10 mouse cellular contexts compared by ENCODE assay signal in genomic region chr2:5161002-5161745, GRCm38 (mm10). TPM values are rescaled to one million over a fixed set of nuclear protein-coding genes. Genes with fewer than 3 reads are reported as not detected.
A peak's percentile ranks its signal among the peaks of the same experiment; 100 is the strongest.
DNase-seq lines count a peak whose midpoint lies in the region; TF ChIP-seq lines count a peak whose summit lies in the region.
"Had no signal": no experiment of that assay in that cellular context is flagged by ENCODE, and none has a peak within 500 bp of the region (broad histone marks: within the 10 kb centered on the region; RNA-seq: fewer than 3 reads in every experiment).

No protein-coding gene starts in this region.

- no peak overlapping the region for H3K4me3 ChIP-seq in left cerebral cortex, adult 2 months
- H3K4me3 ChIP-seq in liver, adult 2 months (ENCODE audit: insufficient read depth, low read depth, low read length), result no peak overlapping the region
- H3K4me3 ChIP-seq: embryonic facial prominence, embryonic 15.5 days; heart, embryonic 12.5 days had no signal

- TF ChIP-seq POLR2A in liver, adult 2 months (IDR thresholded peaks at IDR 0.05; ENCODE audit: extremely low read depth, insufficient read depth, low read length), result no peak

- no peaks in the 10 kb centered on the region for H3K4me1 ChIP-seq in liver, adult 2 months (ENCODE audit: control insufficient read depth, insufficient read depth, low read length)

- peak; percentile 26 for TF ChIP-seq CTCF in left cerebral cortex, adult 2 months (IDR thresholded peaks at IDR 0.05)
- peak; percentile 63 for TF ChIP-seq CTCF in liver, adult 2 months (IDR thresholded peaks at IDR 0.05; ENCODE audit: low read depth, low read length)

- intact Hi-C loops in left cerebral cortex, adult 2 months (cut with DNase I), result loop anchor here (5.0 kb wide), 1 partner anchor 69 kb away; no protein-coding TSS in a partner anchor
- intact Hi-C loops in left cerebral cortex, postnatal 10 days (cut with DNase I), result loop anchor here (5.0 kb wide), 1 partner anchor 59 kb away; no protein-coding TSS in a partner anchor
- intact Hi-C loops in gastrocnemius, postnatal 36 days (cut with DNase I), result no loop called here

- no peak overlapping the region for H3K9ac ChIP-seq in liver, adult 2 months (ENCODE audit: low read depth, low read length)
- H3K9ac ChIP-seq: embryonic facial prominence, embryonic 15.5 days; heart, embryonic 12.5 days had no signal

- H3K27ac ChIP-seq in left cerebral cortex, adult 2 months, result peak overlapping the region; percentile 24
- H3K27ac ChIP-seq in liver, adult 2 months (replicated peaks; ENCODE audit: insufficient read depth, low read depth, low read length), result no peak overlapping the region
- H3K27ac ChIP-seq: embryonic facial prominence, embryonic 15.5 days had no signal

- 69% methylated on average over 11 of the region's 11 CpGs for WGBS in liver, adult 2 months

- DNase-seq in adrenal gland, postnatal 14 days, result peak; percentile 8
- no peak for DNase-seq in adrenal gland, adult 18-20 months (ENCODE audit: low spot score in 2 of 2)
- no peak for DNase-seq in left cerebral cortex, adult 2 months (ENCODE audit: extremely low spot score in 1 of 2, low spot score in 2 of 2)
- no peak for DNase-seq in left cerebral cortex, postnatal 10 days (ENCODE audit: extremely low spot score in 1 of 2, low spot score in 2 of 2)
- DNase-seq in MEL-GATA-1-ER (ENCODE audit: extremely low read depth, low read depth), result peak; percentile 6
- DNase-seq in liver, adult 2 months (ENCODE audit: extremely low read depth, low read depth, low spot score), result no peak
- no peak for DNase-seq in gastrocnemius, postnatal 25 days
- no peak for DNase-seq in gastrocnemius, postnatal 36 days

- no peaks in the 10 kb centered on the region for H3K36me3 ChIP-seq in liver, adult 2 months (ENCODE audit: control insufficient read depth, insufficient read depth, low read length)
- H3K36me3 ChIP-seq: embryonic facial prominence, embryonic 15.5 days; heart, embryonic 12.5 days had no signal

- H3K79me2 ChIP-seq in liver, adult 2 months (ENCODE audit: control insufficient read depth, insufficient read depth, low read length), result no peaks in the 10 kb centered on the region

- no peaks in the 10 kb centered on the region for H3K27me3 ChIP-seq in liver, adult 2 months (ENCODE audit: control insufficient read depth, insufficient read depth, low read length)
- H3K27me3 ChIP-seq: embryonic facial prominence, embryonic 15.5 days; heart, embryonic 12.5 days had no signal

RNA-seq across cellular contexts. Expression of gene Ccdc3, which starts 23.6 kb away (rescaled TPM):
- total RNA-seq in adrenal gland, postnatal 14 days (2021), result 20.6 and 23.0 TPM in 2 replicates
- 10 to 100 TPM; 12.9 to 57.7 TPM for total RNA-seq in adrenal gland, adult 18-20 months (2021)
- total RNA-seq in left cerebral cortex, adult 2 months (2021), result 10 to 100 TPM; 14.2 to 19.4 TPM
- 10 to 100 TPM; 10.2 to 11.9 TPM for total RNA-seq in left cerebral cortex, postnatal 10 days (2021)
- 0.92 and 1.6 TPM in 2 replicates for total RNA-seq in liver, adult 2 months (2014; rRNA removed)
- polyA plus RNA-seq in liver, adult 2 months (2012; rRNA removed), result 0.78 and 0.91 TPM in 2 replicates
- 1 to 10 TPM; 5.4 to 5.5 TPM for total RNA-seq in gastrocnemius, postnatal 25 days (2021)
- total RNA-seq in gastrocnemius, postnatal 36 days (2021), result 1 to 10 TPM; 4.7 to 5.9 TPM

Comparison
In these comparisons a context has a peak if more than half of its experiments do, and no peak if none do; other contexts are left out.
1. DNase-seq: peak in adrenal gland, postnatal 14 days (single experiment) and MEL-GATA-1-ER (single experiment); none in adrenal gland, adult 18-20 months (0 of 2), left cerebral cortex, adult 2 months (0 of 2), left cerebral cortex, postnatal 10 days (0 of 2), liver, adult 2 months (single experiment), gastrocnemius, postnatal 25 days (single experiment) and gastrocnemius, postnatal 36 days (0 of 2).